ENCODE assay signal across 8 mouse cellular contexts in the genomic region with DNA sequence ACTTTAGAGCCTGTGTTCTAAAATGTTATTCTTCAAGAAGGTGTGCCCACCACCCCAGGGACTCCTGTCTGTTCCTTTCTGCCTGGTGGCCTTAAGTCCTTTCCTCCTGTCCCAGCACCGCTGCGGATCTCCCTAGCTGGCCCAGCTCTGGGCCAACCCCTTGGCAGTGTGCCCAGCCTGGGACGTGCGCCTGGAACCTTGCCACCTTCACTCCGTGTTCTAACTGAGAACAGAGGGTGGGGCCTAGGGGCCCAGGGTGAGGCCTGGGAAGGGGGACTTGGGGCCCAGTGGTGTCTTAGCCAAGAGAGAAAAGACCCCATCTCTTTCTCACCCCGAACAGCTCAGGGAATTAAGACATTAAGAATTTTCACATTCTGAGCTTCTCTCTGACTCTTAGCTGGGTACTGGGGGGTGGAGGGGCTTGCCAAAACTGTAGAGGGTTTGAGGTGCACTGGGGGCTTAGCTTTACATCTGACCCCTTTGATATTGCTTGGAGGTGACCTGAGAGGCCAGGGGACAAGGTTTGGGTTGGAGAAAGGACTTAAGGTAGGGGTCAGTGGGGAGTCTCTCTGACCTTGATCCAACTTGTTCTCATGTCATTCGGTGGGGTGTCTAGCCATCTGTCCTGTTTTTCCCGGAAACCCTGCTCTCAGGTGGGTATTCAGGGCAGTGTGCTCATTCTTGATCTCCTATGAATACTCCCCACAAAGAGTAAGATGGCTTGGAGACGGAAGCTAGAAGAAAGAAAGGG. TPM values are rescaled to one million over a fixed set of nuclear protein-coding genes. Genes with fewer than 3 reads are reported as not detected.
DNase-seq lines count a peak whose midpoint lies in the region; ATAC-seq and TF ChIP-seq lines count a peak whose summit lies in the region.

No protein-coding gene starts in this region.

- TF ChIP-seq CTCF in olfactory bulb, adult 2 months (IDR thresholded peaks at IDR 0.05; ENCODE audit: insufficient read depth, low read depth, low read length) = no peak

- peak overlapping the region; percentile 45; the same call in 1 of the 2 replicates for H3K27ac ChIP-seq in hindbrain, embryonic 10.5 days
- no peak overlapping the region for H3K27ac ChIP-seq in hindbrain, embryonic 11.5 days (ENCODE audit: low read depth, low read length)
- H3K27ac ChIP-seq in forebrain, embryonic 11.5 days (ENCODE audit: low read depth, low read length) = 0 out of 2 replicates have a peak overlapping the region, but pooled peaks have one; percentile 15
- H3K27ac ChIP-seq in heart, embryonic 15.5 days = peak overlapping the region; percentile 96
- peak overlapping the region; percentile 98 for H3K27ac ChIP-seq in liver, embryonic 16.5 days (ENCODE audit: low read length)
- peak overlapping the region; percentile 90 for H3K27ac ChIP-seq in olfactory bulb, adult 2 months (ENCODE audit: insufficient read depth, low read depth, low read length)

- H3K9me3 ChIP-seq in hindbrain, embryonic 10.5 days = 0 out of 2 replicates have a peak, but pooled peaks cover 7% of the 10 kb centered on the region
- H3K9me3 ChIP-seq in hindbrain, embryonic 11.5 days (ENCODE audit: control insufficient read depth, low read length) = no peaks in the 10 kb centered on the region
- H3K9me3 ChIP-seq in forebrain, embryonic 11.5 days (ENCODE audit: control insufficient read depth, low read length) = no peaks in the 10 kb centered on the region
- no peaks in the 10 kb centered on the region for H3K9me3 ChIP-seq in heart, embryonic 15.5 days (replicated peaks)
- no peaks in the 10 kb centered on the region for H3K9me3 ChIP-seq in liver, embryonic 16.5 days (replicated peaks; ENCODE audit: control insufficient read depth, low read length)

- H3K27me3 ChIP-seq in hindbrain, embryonic 10.5 days (ENCODE audit: insufficient read depth, poor library complexity, severe bottlenecking) = peaks cover 53% of the 10 kb centered on the region
- peaks cover 10% of the 10 kb centered on the region for H3K27me3 ChIP-seq in hindbrain, embryonic 11.5 days (ENCODE audit: control insufficient read depth, insufficient read depth, low read length)
- 0 out of 2 replicates have a peak, but pooled peaks cover 2% of the 10 kb centered on the region for H3K27me3 ChIP-seq in forebrain, embryonic 11.5 days (ENCODE audit: control insufficient read depth, insufficient read depth, low read length)
- H3K27me3 ChIP-seq in heart, embryonic 15.5 days = no peaks in the 10 kb centered on the region
- H3K27me3 ChIP-seq in liver, embryonic 16.5 days (ENCODE audit: control insufficient read depth, insufficient read depth, low read depth, low read length) = no peaks in the 10 kb centered on the region

- no peak for TF ChIP-seq POLR2A in olfactory bulb, adult 2 months (IDR thresholded peaks at IDR 0.05; ENCODE audit: insufficient read depth, low read depth, low read length)

- H3K36me3 ChIP-seq in hindbrain, embryonic 10.5 days = no peaks in the 10 kb centered on the region
- no peaks in the 10 kb centered on the region for H3K36me3 ChIP-seq in hindbrain, embryonic 11.5 days (ENCODE audit: control insufficient read depth, insufficient read depth, low read length)
- H3K36me3 ChIP-seq in forebrain, embryonic 11.5 days (ENCODE audit: control insufficient read depth, insufficient read depth, low read length) = no peaks in the 10 kb centered on the region
- peaks cover 1% of the 10 kb centered on the region; the same call in 1 of the 2 replicates for H3K36me3 ChIP-seq in heart, embryonic 15.5 days
- peaks cover 2% of the 10 kb centered on the region; the same call in 1 of the 2 replicates for H3K36me3 ChIP-seq in liver, embryonic 16.5 days (ENCODE audit: control insufficient read depth, insufficient read depth)

- no peak for ATAC-seq in hindbrain, embryonic 11.5 days (ENCODE audit: low FRiP score)
- 0 out of 2 replicates have a peak, but pooled peaks have one; percentile 25 for ATAC-seq in forebrain, embryonic 11.5 days (replicated peaks; ENCODE audit: low FRiP score)
- ATAC-seq in heart, embryonic 15.5 days (replicated peaks; ENCODE audit: insufficient number of reproducible peaks, insufficient read depth, low FRiP score, low read depth) = peak; percentile 45
- peak; percentile 66 for ATAC-seq in liver, embryonic 16.5 days (ENCODE audit: low read depth)

- WGBS in hindbrain, embryonic 10.5 days = 83% methylated on average over 9 of the region's 9 CpGs
- 69% methylated on average over 9 of the region's 9 CpGs for WGBS in hindbrain, embryonic 11.5 days
- 65% methylated on average over 9 of the region's 9 CpGs for WGBS in forebrain, embryonic 11.5 days
- WGBS in heart, embryonic 15.5 days = 17% methylated on average over 9 of the region's 9 CpGs
- 17% methylated on average over 9 of the region's 9 CpGs for WGBS in liver, embryonic 16.5 days (ENCODE audit: insufficient replicate concordance)
- WGBS in olfactory bulb, adult 2 months = 21% methylated on average over 9 of the region's 9 CpGs

- no peak overlapping the region for H3K4me3 ChIP-seq in hindbrain, embryonic 10.5 days
- H3K4me3 ChIP-seq in hindbrain, embryonic 11.5 days (ENCODE audit: low read depth, low read length) = no peak overlapping the region
- H3K4me3 ChIP-seq in forebrain, embryonic 11.5 days (ENCODE audit: low read depth, low read length) = no peak overlapping the region
- peak overlapping the region; percentile 78 for H3K4me3 ChIP-seq in heart, embryonic 15.5 days
- H3K4me3 ChIP-seq in liver, embryonic 16.5 days (ENCODE audit: low read depth, low read length) = peak overlapping the region; percentile 62
- H3K4me3 ChIP-seq in olfactory bulb, adult 2 months (ENCODE audit: insufficient read depth, low read depth, low read length) = peak overlapping the region; percentile 18; the same call in 1 of the 2 replicates

- H3K4me1 ChIP-seq in hindbrain, embryonic 10.5 days (replicated peaks) = peaks cover 49% of the 10 kb centered on the region
- peaks cover 14% of the 10 kb centered on the region; the same call in 1 of the 2 replicates for H3K4me1 ChIP-seq in hindbrain, embryonic 11.5 days (replicated peaks; ENCODE audit: control insufficient read depth, insufficient read depth, low read length)
- H3K4me1 ChIP-seq in forebrain, embryonic 11.5 days (replicated peaks; ENCODE audit: control insufficient read depth, insufficient read depth, low read length) = peaks cover 27% of the 10 kb centered on the region; the same call in 1 of the 2 replicates
- peaks cover 63% of the 10 kb centered on the region for H3K4me1 ChIP-seq in heart, embryonic 15.5 days (replicated peaks)
- H3K4me1 ChIP-seq in liver, embryonic 16.5 days (ENCODE audit: control insufficient read depth, low read depth, low read length) = peaks cover 76% of the 10 kb centered on the region
- peaks cover 48% of the 10 kb centered on the region for H3K4me1 ChIP-seq in olfactory bulb, adult 2 months (ENCODE audit: control insufficient read depth, insufficient read depth, low read length)

- DNase-seq in hindbrain, embryonic 10.5 days (ENCODE audit: low spot score) = peak; percentile 2
- no peak for DNase-seq in hindbrain, embryonic 11.5 days (ENCODE audit: low spot score)
- DNase-seq in forebrain, embryonic 11.5 days (ENCODE audit: low spot score) = peak; percentile 78
- peak; percentile 98 to 99 for DNase-seq in kidney, postnatal 36 days
- peak; percentile 85 for DNase-seq in testis, postnatal 14 days (ENCODE audit: low spot score)

- H3K9ac ChIP-seq in hindbrain, embryonic 11.5 days (ENCODE audit: low read depth, low read length) = no peak overlapping the region
- H3K9ac ChIP-seq in forebrain, embryonic 11.5 days (ENCODE audit: low read length) = peak overlapping the region; percentile 5; the same call in 1 of the 2 replicates
- H3K9ac ChIP-seq in heart, embryonic 15.5 days = peak overlapping the region; percentile 77
- H3K9ac ChIP-seq in liver, embryonic 16.5 days (ENCODE audit: low read depth, low read length) = peak overlapping the region; percentile 77

- no peak overlapping the region for H3K4me2 ChIP-seq in hindbrain, embryonic 11.5 days (replicated peaks; ENCODE audit: low read depth, low read length)
- peak overlapping the region; percentile 2; the same call in 1 of the 2 replicates for H3K4me2 ChIP-seq in forebrain, embryonic 11.5 days (ENCODE audit: low read depth, low read length, severe bottlenecking)
- peak overlapping the region; percentile 71 for H3K4me2 ChIP-seq in heart, embryonic 15.5 days
- peak overlapping the region; percentile 73 for H3K4me2 ChIP-seq in liver, embryonic 16.5 days (ENCODE audit: low read depth, low read length)

RNA-seq across cellular contexts. Expression of a gene that starts 2.0 kb away (rescaled TPM):
- polyA plus RNA-seq in hindbrain, embryonic 10.5 days (2016; fragmentation: Nextera tagmentation; extraction: Ambion mirVana) = 4.8 and 5.6 TPM in 2 replicates
- polyA plus RNA-seq in hindbrain, embryonic 11.5 days (2014; fragmentation: Nextera tagmentation; extraction: Ambion mirVana) = 4.8 and 4.9 TPM in 2 replicates
- polyA plus RNA-seq in forebrain, embryonic 11.5 days (2014; fragmentation: Nextera tagmentation; extraction: Ambion mirVana) = 8.6 and 10.4 TPM in 2 replicates
- 36.4 and 44.0 TPM in 2 replicates for polyA plus RNA-seq in heart, embryonic 15.5 days (2015; fragmentation: Nextera tagmentation; extraction: Ambion mirVana)
- 36.0 and 43.3 TPM in 2 replicates for polyA plus RNA-seq in liver, embryonic 16.5 days (2015; fragmentation: Nextera tagmentation; extraction: Ambion mirVana)
- not detected in 2 replicates for polyA plus RNA-seq in olfactory bulb, adult 2 months (2012; ENCODE audit: insufficient read depth, insufficient read length, low replicate concordance, missing spikeins)

RNA-seq across cellular contexts. Expression of a gene that starts 13.6 kb away (rescaled TPM):
- polyA plus RNA-seq in hindbrain, embryonic 10.5 days (2016; fragmentation: Nextera tagmentation; extraction: Ambion mirVana) = 0.07 and 0.20 TPM in 2 replicates
- 0.05 and 0.10 TPM in 2 replicates for polyA plus RNA-seq in hindbrain, embryonic 11.5 days (2014; fragmentation: Nextera tagmentation; extraction: Ambion mirVana)
- 0.39 TPM in 1 of 2 replicates, not detected in the other for polyA plus RNA-seq in forebrain, embryonic 11.5 days (2014; fragmentation: Nextera tagmentation; extraction: Ambion mirVana)
- polyA plus RNA-seq in heart, embryonic 15.5 days (2015; fragmentation: Nextera tagmentation; extraction: Ambion mirVana) = 0.08 and 0.16 TPM in 2 replicates
- polyA plus RNA-seq in liver, embryonic 16.5 days (2015; fragmentation: Nextera tagmentation; extraction: Ambion mirVana) = 0.20 and 0.25 TPM in 2 replicates
- not detected in 2 replicates for polyA plus RNA-seq in olfactory bulb, adult 2 months (2012; ENCODE audit: insufficient read depth, insufficient read length, low replicate concordance, missing spikeins)

RNA-seq across cellular contexts. Expression of a gene that starts 32.5 kb away (rescaled TPM):
- polyA plus RNA-seq in hindbrain, embryonic 10.5 days (2016; fragmentation: Nextera tagmentation; extraction: Ambion mirVana) = 126 and 136 TPM in 2 replicates
- polyA plus RNA-seq in hindbrain, embryonic 11.5 days (2014; fragmentation: Nextera tagmentation; extraction: Ambion mirVana) = 96.9 and 97.3 TPM in 2 replicates
- 123 and 132 TPM in 2 replicates for polyA plus RNA-seq in forebrain, embryonic 11.5 days (2014; fragmentation: Nextera tagmentation; extraction: Ambion mirVana)
- 82.5 and 99.2 TPM in 2 replicates for polyA plus RNA-seq in heart, embryonic 15.5 days (2015; fragmentation: Nextera tagmentation; extraction: Ambion mirVana)
- polyA plus RNA-seq in liver, embryonic 16.5 days (2015; fragmentation: Nextera tagmentation; extraction: Ambion mirVana) = 38.0 and 38.6 TPM in 2 replicates
- not detected in 2 replicates for polyA plus RNA-seq in olfactory bulb, adult 2 months (2012; ENCODE audit: insufficient read depth, insufficient read length, low replicate concordance, missing spikeins)

Comparison
In these comparisons a context has a peak if more than half of its experiments do, and no peak if none do; other contexts are left out.
1. H3K4me3 ChIP-seq: peak in heart, embryonic 15.5 days (single experiment), liver, embryonic 16.5 days (single experiment) and olfactory bulb, adult 2 months (single experiment); none in hindbrain, embryonic 10.5 days (single experiment), hindbrain, embryonic 11.5 days (single experiment) and forebrain, embryonic 11.5 days (single experiment).